Mouse (Mus musculus) adrenal gland, postnatal 10 days (tissue): ENCODE measurements around the gene Taco1. TPM values are rescaled to one million over a fixed set of nuclear protein-coding genes. Genes with fewer than 3 reads are reported as not detected.
"Not testable (repeated sequence)": the region's sequence is repeated elsewhere in the genome, so short reads cannot be mapped to it uniquely, and the experiment has no call there.

Experiments used
- DNase-seq: peaks from one replicate; pipeline ENCODE4 v3.0.0; 2021; ENCODE audit warnings: mixed read lengths
- long read RNA-seq, 2 experiments: library from polyadenylated mRNA; stranded (forward); transcript quantifications; one replicate each; pipeline ENCODE4 v2.0.0; 2021
- total RNA-seq, 2 experiments: library from RNA; stranded (reverse); gene quantifications; 2 replicates each; pipeline ENCODE4 v1.2.3; 2021

Gene Taco1
- total RNA-seq = 10 to 100 TPM; 40.8 to 52.4 TPM
- long read RNA-seq, experiment 1, transcript Taco1-201 (5 exons, 1,383 nt) = major isoform, 41 of 43 reads
- long read RNA-seq, experiment 1, partial matches to known transcripts = 2 of 43 reads
- long read RNA-seq, experiment 1, other reads (novel, unspliced or antisense) = 0 of 43 reads
- long read RNA-seq, experiment 2, transcript Taco1-201 (5 exons, 1,383 nt) = major isoform, 15 of 20 reads
- long read RNA-seq, experiment 2, partial matches to known transcripts = 5 of 20 reads
- long read RNA-seq, experiment 2, other reads (novel, unspliced or antisense) = 0 of 20 reads

DNA sequence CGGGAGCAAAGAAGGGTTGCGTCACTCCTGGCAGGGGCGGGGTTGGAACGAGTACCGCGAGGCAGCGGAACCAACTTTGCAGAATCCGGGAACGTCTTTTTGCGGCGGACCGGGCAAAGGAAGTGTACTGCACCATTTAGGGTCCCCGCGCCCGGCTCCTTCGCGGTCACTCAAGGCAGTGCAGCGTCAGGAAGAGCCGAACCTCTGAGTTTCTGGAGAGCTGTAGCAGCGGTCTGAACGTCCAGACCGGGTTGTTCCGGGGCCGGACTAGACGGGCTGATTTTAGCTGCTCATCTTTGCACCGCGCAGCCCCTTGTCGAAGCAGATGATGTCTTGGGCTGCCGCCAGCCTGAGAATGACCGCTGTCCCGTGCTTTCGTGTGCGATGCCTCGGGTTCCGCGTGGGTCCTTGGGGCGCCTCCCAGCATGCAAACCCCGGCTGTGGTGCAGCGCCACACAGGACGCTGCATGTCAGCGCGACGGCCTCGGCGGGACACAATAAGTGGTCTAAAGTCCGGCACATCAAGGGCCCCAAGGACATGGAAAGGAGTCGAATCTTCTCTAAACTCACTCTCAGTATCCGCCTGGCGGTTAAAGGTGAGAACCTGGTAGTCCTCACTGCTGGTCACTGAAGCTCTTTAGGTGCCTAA lies at the start of gene Taco1:
TSS of gene Taco1 (plus strand) at position 139 of the 649 bp plus-strand sequence.
- DNase-seq = peak; percentile 97

DNA sequence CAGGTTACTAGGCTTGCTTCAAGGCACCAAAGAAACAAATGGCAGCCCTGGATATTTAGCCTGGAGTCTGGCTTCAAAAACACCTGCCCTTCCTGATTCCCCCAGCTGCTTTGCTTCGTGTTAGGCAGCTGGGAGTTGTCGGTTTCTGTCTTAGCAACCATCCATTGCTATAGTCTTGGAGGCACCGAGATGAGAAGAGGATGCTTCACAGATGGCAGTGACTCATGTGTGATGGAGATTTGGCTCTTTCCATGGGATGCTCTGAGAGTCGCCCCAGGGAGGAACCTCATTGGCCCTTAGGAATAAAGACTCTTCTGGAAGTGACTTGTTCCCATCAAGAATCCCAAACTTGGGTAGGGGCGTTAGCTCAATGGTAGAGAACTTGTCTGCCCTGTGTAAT lies 49.4 kb upstream of the Taco1 start:
- no peak for DNase-seq

DNA sequence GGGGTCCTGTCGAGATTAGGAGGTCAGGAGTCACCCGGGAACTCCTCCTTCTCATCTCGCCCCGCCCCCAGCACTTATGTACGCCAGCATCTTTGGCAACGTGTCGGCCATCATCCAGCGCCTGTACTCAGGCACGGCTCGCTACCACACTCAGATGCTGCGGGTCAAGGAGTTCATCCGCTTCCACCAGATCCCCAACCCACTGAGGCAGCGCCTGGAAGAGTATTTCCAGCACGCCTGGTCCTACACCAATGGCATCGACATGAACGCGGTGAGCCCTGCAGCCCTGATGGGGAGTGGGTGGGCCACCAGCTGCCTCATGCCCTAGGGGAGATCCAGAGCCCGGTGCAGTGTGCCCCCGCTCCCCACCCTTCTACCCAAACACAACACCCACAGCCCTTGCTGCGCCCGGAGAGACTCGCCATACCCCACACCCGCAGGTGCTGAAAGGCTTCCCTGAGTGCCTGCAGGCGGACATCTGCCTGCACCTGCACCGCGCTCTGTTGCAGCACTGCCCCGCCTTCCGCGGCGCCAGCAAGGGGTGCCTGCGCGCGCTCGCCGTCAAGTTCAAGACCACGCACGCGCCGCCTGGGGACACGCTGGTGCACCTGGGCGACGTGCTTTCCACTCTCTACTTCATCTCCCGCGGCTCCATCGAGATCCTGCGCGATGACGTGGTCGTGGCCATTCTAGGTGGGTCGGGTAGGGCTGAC lies 45.7 kb upstream of the Taco1 start:
- no peak for DNase-seq

DNA sequence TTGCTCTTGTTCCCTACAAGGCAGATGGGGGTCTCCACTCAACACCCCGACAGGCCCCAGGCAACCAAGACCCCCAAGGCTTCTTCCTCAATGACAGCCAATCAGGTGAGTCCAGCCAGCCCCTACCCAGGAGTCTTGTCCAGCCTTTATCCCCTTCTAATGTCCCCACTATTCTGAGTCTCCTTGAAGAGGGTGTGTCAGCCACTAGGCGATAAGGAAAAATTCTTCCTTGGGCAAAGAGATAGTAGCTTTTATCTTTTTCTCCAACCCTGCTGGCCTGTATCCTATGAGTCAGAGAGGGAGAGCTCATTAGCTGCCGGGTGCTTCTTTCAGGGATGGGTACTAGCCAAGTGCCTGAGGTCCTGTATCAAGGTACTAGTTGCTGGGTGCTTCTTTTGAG lies 40.1 kb upstream of the Taco1 start:
- DNase-seq = no peak

DNA sequence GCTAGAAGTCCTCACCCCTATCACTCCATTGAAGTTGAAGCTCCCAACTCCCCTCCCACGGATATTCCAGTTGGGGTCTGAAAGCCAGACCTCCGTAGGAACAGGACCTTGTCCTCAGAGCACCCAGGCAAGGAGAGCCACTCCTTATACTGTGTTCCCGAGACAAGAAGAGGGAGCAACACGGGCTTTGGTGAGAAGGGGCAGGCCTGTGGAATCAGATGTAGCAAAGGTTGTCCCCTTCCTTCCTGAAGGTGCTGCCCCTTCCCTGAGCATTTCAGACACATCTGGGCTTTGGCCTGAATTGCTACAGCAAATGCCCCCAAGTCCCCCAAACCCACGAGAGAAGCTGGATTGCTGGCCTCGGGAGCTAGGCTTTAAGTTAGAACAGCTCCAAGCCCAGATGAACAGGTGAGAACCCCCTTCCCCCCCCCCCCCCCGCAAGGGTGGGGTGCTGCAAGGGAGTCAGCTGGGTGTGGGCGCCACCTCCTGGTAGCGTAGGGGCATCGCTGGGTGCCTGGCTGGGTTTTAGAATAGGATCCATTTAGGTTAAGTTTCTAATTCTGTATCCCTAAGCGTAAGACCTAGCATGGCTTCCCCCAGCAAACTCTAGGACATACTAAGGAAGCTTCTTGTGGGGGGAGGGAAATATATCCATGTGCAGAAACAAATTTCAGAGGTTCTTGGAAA lies 39.3 kb upstream of the Taco1 start:
- peak; percentile 77 for DNase-seq

DNA sequence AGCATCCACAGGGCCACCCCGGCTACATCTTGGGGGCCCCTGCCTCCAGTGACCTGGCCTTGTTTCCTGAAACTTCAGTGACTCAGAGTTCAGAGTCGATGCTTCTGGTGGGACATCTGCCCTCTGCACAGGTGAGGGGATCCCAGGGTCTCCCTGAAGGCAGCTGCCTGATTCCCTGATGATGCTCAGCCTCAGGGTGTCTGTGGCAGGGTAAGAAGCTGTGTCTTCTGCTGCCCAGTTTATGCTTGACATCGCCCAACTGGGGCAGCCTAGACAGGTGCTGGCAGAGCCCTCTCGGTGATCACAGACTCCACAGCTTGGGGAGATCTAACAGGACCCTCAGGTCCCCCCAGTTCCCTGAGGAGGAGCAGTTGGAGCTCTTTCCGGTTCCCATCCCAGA lies 38.3 kb upstream of the Taco1 start:
- no peak for DNase-seq

DNA sequence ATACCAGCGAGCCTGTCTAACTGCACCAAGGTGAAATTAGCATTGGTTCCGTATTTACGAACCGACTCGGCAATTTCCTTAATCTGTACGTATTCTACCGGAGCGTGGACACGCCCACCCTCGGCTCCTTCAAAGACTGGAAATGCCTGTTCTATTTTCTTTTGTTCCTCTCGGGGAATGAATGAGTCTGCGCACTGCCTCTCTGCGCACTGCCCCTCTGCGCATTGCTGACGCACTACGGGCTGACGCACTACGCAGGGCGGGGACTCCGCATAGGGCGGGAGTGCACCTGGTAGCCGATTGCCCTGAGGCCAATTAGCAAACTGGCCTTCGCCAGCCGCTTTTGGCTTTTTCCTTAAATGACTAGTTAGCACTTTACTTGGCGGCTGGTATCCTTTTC lies 33.8 kb upstream of the Taco1 start:
- DNase-seq = not testable (repeated sequence)

DNA sequence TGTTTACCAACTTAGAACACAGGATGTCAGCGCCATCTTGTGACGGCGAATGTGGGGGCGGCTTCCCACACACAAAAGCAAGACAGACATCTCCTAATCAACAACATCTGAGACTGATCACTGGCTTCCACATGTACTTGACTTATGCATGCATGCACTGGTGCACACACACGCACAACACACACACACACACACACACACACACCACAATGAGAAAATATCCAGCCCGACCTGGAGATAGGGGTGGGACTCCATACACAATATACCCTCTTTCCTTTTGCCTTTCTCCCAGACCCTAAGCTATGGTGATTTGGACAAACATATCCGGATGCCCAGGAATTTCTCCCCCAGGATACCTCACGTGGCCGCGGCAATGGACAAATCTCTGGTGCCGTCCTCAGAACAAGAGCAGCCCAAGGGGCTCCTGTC lies 32.4 kb upstream of the Taco1 start:
- DNase-seq = no peak

DNA sequence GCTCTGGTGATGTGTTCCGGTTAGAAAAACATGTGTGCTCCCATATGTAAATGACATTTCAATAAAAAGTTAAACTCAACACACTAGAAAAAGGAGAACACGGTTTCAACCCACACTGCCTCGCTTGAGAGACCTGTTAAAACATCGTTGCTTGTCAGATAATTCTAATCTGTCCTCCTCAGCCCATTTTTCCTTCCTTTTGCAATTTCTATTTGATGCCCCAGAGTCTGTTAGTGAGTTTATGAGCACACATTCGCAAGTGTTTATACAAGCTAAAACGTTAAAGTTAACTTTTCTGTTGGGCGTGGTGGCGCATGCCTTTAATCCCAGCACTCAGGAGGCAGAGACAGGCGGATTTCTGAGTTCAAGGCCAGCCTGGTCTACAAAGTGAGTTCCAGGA lies 30.9 kb upstream of the Taco1 start:
- no peak for DNase-seq

DNA sequence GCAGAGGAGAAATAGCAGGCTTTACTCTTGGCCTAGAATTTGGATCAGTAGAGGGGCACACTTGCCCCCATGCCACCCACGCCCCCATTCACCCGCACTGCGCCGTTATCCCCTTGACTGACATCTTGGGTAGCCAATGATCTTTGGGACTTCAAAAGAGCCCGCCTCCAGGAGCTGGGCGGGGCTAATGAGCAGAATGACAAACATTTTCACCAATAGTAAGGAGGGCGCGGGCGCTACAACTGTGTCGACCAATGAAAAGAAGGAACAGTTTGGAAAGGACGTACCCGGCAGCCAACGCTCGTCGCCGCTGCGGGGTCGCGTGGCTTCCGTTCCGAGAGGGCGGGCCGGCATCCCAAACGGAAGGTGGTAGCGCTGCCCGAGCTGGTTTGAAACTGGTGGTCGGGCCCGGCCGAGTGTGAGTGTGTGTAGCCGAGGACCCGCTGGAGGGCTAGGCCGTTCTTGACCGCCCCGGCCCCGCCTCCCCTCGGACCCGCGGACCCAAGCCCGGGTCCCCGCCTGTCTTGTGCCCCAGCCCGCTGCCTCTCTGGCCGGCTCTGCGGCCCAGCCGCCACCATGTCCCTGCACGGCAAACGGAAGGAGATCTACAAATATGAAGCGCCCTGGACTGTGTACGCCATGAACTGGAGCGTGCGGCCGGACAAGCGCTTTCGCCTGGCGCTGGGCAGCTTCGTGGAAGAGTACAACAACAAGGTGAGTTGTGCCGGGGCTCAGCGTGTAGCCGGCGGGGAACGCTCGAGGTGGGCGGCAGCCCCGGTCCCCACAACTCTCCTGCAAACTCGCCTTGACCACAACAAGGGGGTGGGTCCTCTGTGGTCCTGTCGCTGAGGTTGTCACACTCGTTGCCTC lies 29.1 kb upstream of the Taco1 start, which contains the start of gene Dcaf7:
TSS of gene Dcaf7 (plus strand) at position 325 of the 870 bp plus-strand sequence.
- peak; percentile 96 for DNase-seq

DNA sequence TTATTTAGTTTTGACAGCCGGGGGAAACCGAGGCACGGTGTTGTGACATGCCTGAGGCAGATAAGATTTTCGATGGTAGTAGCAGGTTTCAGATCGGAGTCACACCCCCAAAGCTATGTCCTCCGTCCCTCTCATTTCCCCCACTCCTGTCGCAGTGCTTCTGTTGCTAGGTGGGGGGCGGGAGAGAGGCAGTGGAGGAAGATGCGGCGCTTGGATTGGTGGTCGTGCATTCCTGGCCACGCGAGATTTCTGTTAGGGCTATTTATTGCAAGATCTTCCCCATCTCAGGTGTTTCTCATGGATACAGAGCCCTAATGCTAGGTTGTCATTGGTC lies 28.5 kb upstream of the Taco1 start:
- DNase-seq = peak; percentile 46

DNA sequence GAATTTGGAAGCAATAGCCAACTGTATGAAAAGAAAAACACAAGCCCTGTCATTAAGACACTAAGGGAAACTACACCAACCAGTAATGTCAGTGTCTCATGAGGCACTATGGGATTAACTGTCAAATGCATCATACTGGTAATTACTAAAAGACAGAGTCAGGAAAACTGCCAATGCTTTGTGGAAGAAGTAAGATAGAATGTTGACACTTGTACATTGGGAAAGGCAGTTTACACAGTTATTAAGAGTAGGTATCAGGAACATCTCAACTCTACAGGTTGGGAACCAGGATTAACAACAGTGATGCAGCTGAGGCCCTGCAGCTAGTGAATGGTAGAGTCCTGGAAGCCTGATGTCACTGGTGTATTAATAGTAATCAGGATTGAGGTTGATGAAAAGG lies 21.5 kb upstream of the Taco1 start:
- no peak for DNase-seq

DNA sequence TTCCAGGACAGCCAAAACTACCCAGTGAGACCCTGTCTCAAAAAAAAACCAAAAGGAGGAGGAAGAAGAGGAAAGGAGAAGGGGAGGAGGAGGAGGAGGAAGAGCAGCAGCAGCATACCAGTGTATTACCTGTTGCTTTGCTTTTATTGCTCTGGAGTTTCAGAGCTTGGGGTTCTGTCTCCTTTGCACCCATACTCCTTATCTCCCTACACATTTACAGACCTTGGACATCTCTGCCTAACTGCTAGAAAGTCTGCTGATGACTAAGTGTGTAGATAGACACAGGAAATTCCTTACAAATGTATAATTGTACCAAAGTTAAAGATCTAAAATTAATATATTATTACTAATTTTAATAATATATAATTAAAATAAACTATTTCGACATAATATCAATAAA lies 20.6 kb upstream of the Taco1 start:
- no peak for DNase-seq

DNA sequence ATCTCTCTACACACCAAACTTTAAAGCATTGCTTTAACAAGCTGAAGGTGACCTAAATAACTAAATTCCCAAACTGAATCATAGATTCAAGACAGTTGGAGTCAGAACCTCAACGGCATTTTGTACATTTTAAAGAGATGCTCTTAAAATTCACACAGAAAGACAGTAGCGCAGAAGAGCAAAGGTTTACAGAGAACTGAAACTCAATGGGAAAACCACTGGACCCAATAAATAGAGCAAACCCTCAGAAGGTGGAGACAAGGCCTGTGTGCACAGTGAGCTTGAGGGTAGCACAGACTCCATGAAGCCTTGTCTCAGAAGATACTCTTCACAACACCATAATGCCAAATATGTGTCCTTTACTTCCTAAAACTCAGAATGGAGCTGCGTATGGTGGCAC lies 20.1 kb upstream of the Taco1 start:
- DNase-seq = no peak

DNA sequence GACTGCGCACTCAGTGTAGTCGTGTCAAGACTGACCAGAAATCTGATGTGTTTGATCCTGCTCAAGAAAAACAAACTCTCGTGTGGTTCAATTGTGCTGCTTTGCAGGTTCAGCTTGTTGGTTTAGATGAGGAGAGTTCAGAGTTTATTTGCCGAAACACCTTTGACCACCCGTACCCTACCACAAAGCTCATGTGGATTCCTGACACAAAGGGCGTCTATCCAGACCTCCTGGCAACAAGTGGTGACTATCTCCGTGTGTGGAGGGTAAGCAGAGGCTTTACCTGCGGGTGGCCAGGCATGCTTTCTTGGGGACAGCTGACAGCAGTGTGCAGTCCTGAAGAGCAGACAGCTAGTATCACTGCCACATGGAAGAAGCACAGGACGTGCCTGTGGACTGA lies 19.3 kb upstream of the Taco1 start:
- DNase-seq = no peak

DNA sequence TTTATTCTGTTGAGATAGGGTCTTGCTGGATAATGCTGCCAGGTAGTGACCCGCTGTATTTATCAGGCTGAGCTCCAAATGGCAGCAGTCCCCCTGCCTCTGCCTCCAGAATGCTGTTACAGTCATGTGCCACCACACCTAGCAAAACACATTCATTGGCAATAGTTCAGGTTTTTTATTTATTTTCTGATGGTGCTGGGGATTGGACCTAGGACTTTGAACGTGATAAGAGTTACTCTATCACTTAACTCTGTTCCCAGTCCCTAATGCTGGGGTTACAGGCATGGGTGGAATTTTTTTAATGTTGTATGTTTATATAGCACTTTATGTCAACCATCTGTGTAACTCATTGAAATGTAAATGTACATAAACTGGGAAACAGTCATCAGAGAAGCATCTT lies 11.9 kb upstream of the Taco1 start:
- no peak for DNase-seq

DNA sequence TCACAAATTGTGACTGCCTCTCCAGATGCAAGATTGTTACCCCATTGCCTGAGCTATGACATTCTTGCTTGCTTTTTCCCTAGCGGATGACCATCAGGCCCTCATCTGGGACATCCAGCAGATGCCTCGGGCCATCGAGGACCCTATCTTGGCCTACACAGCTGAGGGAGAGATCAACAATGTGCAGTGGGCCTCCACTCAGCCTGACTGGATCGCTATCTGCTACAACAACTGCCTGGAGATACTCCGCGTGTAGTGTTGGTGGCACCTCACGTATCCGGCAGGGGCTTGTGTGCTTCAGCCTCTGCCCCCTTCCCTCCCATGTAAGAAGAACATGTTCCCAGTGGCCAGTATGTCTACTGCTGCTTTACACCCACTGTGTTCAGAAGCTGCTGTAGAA lies 11.3 kb upstream of the Taco1 start:
- DNase-seq = no peak

DNA sequence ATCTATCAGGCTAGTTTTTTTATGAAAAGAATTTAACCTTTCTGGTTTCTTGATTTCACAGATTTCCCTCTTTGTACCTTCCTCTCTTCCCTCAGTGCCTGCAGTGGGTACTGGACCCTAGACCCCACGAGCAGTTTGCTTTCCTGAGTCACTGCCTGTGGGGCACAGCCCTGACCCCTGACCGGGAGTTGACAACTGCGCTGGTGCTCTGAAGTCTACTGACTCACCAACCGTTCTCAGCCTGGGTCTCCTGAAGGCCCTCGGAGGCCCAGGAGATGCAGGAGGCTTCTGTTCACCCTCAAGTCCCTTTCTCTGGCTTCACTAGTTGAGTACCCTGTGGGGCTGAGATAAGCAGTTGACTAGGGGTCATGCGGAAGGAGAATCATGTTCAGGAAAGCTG lies 10.5 kb upstream of the Taco1 start:
- DNase-seq = no peak

DNA sequence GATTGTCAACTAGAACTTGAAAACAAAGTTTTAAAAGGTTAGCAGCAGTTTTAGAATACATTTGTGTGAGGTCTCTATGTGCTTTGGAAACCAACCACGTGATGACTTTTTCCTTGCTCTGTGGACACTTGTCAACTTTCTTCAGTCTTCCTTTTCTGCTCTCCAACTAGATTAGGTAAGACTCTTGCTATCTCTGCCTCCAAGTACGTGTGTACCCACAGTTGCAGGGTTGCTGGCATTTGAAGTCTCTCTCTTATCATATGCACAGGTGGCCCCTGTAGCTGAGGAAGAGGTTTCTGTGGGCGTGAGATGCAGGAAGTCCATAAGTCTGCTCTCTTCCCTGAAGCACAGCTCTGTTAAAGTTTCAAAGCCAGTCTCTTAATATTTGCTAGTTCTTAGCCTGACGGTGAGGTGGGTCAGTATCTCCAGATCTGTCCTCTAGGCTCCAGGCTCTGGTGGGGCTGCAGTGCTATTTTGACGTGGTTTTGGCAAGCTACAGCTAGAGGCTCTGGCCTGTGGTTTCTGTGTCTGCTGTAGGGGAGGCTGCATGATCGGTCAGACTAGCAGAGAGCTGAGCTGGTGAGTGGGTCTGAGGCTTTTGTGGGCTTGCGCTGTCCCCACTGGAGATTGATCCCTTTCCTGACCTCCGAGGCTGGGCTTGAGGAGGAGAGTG lies 8.9 kb upstream of the Taco1 start:
- no peak for DNase-seq

DNA sequence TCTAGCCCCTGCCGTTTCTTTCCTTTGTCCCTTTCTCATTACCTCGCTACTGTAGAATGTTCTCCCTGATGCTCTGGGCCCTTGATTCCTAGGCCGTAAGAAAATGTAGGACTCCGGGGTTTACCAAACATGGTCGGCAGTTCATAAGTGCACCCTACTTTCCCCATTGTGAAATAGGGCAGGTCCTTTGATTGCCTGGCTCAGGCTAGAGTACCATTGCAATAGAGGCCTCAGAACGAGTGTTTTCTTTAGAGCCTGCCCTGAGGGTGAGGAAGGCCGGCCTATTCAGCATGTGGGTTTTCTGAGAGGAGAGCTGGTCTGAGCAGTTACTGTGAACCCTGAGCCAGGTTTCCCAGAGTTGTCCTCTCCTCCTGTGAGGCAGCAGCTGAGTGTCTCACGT lies 7.8 kb upstream of the Taco1 start:
- DNase-seq = no peak

DNA sequence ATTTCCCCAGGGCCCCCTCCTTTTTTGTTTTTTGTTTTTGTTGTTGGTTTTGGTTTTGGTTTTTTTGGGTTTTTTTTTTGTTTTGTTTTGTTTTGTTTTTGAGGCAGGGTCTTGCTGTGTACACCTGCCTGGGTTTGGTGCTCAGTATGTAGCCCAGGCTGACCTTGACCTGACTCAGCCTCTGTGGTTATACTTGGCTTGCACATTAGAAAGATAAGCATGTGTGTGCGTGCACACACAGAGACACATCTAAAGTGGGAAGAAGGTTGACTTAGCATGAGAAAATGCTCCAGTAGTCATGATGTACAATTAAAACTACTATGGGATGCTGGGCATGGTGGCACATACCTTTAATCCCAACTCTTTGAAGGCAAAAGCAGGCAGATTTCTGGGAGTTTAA lies 5.3 kb upstream of the Taco1 start:
- DNase-seq = no peak
